Mouse (Mus musculus): ENCODE data around the gene Ces1b. TPM values are rescaled to one million over a fixed set of nuclear protein-coding genes. Genes with fewer than 3 reads are reported as not detected.

Ces1b gene
- polyA plus RNA-seq (2017; shearing (Covaris generic)): under 1 TPM in 1 of 2 experiments, not detected in 1; 0.21 TPM

DNA sequence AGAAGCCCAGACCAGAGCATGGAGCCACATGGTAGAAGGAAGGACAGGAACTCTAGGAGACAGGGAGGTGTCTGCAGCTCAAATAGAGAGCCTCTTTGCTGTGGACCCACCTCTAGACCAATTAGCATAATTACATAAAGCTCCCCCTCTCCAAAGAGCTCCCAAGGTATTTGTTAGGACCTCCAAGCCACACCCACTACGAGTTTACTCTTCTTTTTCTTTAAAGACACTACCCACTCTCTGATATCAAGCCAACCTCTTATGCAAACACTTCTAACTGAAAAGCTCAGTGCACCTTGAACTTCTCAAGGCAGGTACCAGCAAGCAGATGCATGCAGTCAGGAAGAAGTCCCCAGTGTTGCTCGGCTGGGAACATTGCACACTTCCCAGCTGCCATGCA, at the start of gene Ces1b:
Gene Ces1b, minus strand, starts transcription at position 131 of the 400 bp plus-strand sequence.

DNA sequence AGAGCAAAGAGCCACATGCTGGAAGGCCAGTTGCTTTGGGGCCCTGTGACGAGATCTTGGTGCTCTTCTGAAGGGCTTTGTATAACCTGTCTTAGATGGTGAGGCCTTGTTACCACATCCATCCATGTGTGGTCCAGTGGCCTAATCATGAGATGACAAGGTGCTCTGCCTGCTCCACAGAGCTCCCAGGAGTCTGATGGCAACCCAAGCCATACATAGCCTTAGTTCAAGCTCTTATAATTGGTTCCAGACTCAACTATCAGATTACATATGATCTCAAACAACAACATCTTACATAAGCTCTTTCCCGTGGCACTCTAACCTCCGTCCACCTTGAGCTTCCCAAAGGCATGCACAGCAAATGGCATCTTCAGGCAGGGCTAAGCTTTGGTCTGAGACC, 31.7 kb downstream of the Ces1b start, which contains the start of gene Ces1a:
Gene Ces1a, minus strand, starts transcription at position 101 of the 400 bp plus-strand sequence.

Other genes starting within 250 kb of the Ces1b start
- gene Lpcat2, start 224.7 kb downstream of the Ces1b start, polyA plus RNA-seq (2017; shearing (Covaris generic)): 1 to 10 TPM in 1 of 2 experiments, under 1 TPM in 1; 0.80 to 8.1 TPM
- not detected for gene Capns2, start 178.6 kb downstream of the Ces1b start, polyA plus RNA-seq (2017; shearing (Covaris generic))
- gene Slc6a2, start 119.9 kb downstream of the Ces1b start, polyA plus RNA-seq (2017; shearing (Covaris generic)): under 1 TPM; 0.02 to 0.13 TPM
- under 1 TPM in 1 of 2 experiments, not detected in 1; 0.18 TPM for gene Ces1a, start 31.8 kb downstream of the Ces1b start, polyA plus RNA-seq (2017; shearing (Covaris generic))
- under 1 TPM in 1 of 2 experiments, not detected in 1; 0.27 TPM for gene Ces1c, start 51.3 kb upstream of the Ces1b start, polyA plus RNA-seq (2017; shearing (Covaris generic))
- gene Ces1d, start 117.8 kb upstream of the Ces1b start, polyA plus RNA-seq (2017; shearing (Covaris generic)): under 1 TPM; 0.18 to 0.95 TPM
- 1 to 10 TPM in 1 of 2 experiments, under 1 TPM in 1; 0.42 to 1.3 TPM for gene Ces1e, start 149.6 kb upstream of the Ces1b start, polyA plus RNA-seq (2017; shearing (Covaris generic))
- under 1 TPM in 1 of 2 experiments, not detected in 1; 0.95 TPM for gene Ces1f, start 199.7 kb upstream of the Ces1b start, polyA plus RNA-seq (2017; shearing (Covaris generic))

Measured in inflammation-experienced regulatory T-cells (primary cell).